8 mouse cellular contexts compared by ENCODE assay signal in the genomic region with DNA sequence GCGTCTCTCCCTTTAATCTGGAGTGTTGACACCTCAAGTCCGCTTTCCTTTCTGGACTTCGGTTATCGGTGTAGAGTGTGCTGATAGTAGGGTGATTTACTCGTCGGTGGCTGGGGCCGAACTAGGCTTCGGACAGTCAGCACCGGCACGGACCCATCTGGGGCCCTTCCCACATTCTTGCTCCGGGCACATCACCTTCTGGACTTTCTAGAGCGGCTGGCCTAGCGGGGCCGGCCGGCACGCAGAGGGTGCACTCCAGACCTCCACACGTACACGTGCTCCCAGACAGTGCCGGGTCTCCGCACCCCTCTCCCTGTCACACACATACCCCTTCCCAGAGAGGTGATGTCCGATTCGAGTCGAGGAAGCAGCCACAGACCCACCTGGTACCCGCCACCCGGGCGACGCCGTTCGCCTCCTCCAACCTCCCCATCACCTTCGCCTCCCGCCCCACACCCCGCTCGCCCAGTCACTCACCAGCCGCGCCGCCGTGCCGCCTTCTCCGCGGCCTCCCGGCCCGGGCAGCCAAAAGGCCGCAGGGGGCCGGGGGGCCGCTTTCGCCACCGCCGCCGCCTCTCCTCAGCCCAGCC. TPM values are rescaled to one million over a fixed set of nuclear protein-coding genes. Genes with fewer than 3 reads are reported as not detected.
A peak's percentile ranks its signal among the peaks of the same experiment; 100 is the strongest.
DNase-seq lines count a peak whose midpoint lies in the region; ATAC-seq and TF ChIP-seq lines count a peak whose summit lies in the region.

No protein-coding gene starts in this region.

- peak overlapping the region; percentile 86 for H3K27ac ChIP-seq in forebrain, postnatal 0 days (ENCODE audit: low read depth, low read length)
- H3K27ac ChIP-seq in hindbrain, embryonic 13.5 days: peak overlapping the region; percentile 87
- H3K27ac ChIP-seq in left cerebral cortex, adult 2 months: peak overlapping the region; percentile 53

- H3K27me3 ChIP-seq in forebrain, postnatal 0 days (ENCODE audit: insufficient read depth, low read length): no peaks in the 10 kb centered on the region
- H3K27me3 ChIP-seq in hindbrain, embryonic 13.5 days: no peaks in the 10 kb centered on the region

- H3K4me1 ChIP-seq in forebrain, postnatal 0 days (ENCODE audit: insufficient read depth): peaks cover 13% of the 10 kb centered on the region; the same call in 1 of the 2 replicates
- peaks cover 26% of the 10 kb centered on the region for H3K4me1 ChIP-seq in hindbrain, embryonic 13.5 days (replicated peaks)

- peak; percentile 36 for ATAC-seq in forebrain, postnatal 0 days
- peak; percentile 79 for ATAC-seq in hindbrain, embryonic 13.5 days (ENCODE audit: low FRiP score)
- 0 out of 2 replicates have a peak, but pooled peaks have one; percentile 15 for ATAC-seq in megakaryocyte-erythroid progenitor cell, adult 5-6 weeks (replicated peaks; ENCODE audit: low FRiP score, low TSS enrichment, poor library complexity, severe bottlenecking)

- peak; percentile 30 for DNase-seq in MN1 (ENCODE audit: low spot score)
- peak; percentile 47 to 64 for DNase-seq in cerebellum, adult 18-20 months
- peak; percentile 30 for DNase-seq in forebrain, postnatal 0 days
- DNase-seq in left cerebral cortex, adult 2 months (ENCODE audit: extremely low spot score in 1 of 2, low spot score in 2 of 2): peak; percentile 27 to 36
- peak; percentile 37 for DNase-seq in right cerebral cortex, postnatal 4 days
- DNase-seq in c-Kit-positive CD71-positive TER-119-positive erythroid progenitor cells, embryonic 14.5 days (ENCODE audit: low spot score): no peak

- intact Hi-C loops in left cerebral cortex, adult 2 months (cut with DNase I): loop anchor here (2.0 kb wide), 1 partner anchor 123 kb away; no protein-coding TSS in a partner anchor

- TF ChIP-seq CTCF in forebrain, postnatal 0 days (IDR thresholded peaks at IDR 0.05; ENCODE audit: low read depth): no peak
- TF ChIP-seq CTCF in left cerebral cortex, adult 2 months (IDR thresholded peaks at IDR 0.05): no peak

- peaks cover 3% of the 10 kb centered on the region; the same call in 1 of the 2 replicates for H3K36me3 ChIP-seq in forebrain, postnatal 0 days (ENCODE audit: insufficient read depth)
- H3K36me3 ChIP-seq in hindbrain, embryonic 13.5 days: peaks cover 14% of the 10 kb centered on the region

- H3K4me2 ChIP-seq in forebrain, postnatal 0 days (ENCODE audit: low read depth): peak overlapping the region; percentile 91
- peak overlapping the region; percentile 96 for H3K4me2 ChIP-seq in hindbrain, embryonic 13.5 days

- H3K9ac ChIP-seq in forebrain, postnatal 0 days: peak overlapping the region; percentile 72
- peak overlapping the region; percentile 96 for H3K9ac ChIP-seq in hindbrain, embryonic 13.5 days

- H3K9me3 ChIP-seq in forebrain, postnatal 0 days (ENCODE audit: low read length): no peaks in the 10 kb centered on the region
- 0 out of 2 replicates have a peak, but pooled peaks cover 5% of the 10 kb centered on the region for H3K9me3 ChIP-seq in hindbrain, embryonic 13.5 days

- under 1% methylated on average over 48 of the region's 49 CpGs for WGBS in forebrain, postnatal 0 days
- under 1% methylated on average over 48 of the region's 49 CpGs for WGBS in hindbrain, embryonic 13.5 days

- peak overlapping the region; percentile 69 for H3K4me3 ChIP-seq in forebrain, postnatal 0 days (ENCODE audit: low read depth, low read length)
- peak overlapping the region; percentile 96 for H3K4me3 ChIP-seq in hindbrain, embryonic 13.5 days
- peak overlapping the region; percentile 79 for H3K4me3 ChIP-seq in left cerebral cortex, adult 2 months

RNA-seq across cellular contexts. Expression of a gene that starts 17.8 kb away (rescaled TPM):
- 27.9 and 35.0 TPM in 2 replicates for total RNA-seq in forebrain, postnatal 0 days (2014; rRNA removed)
- 4.0 and 6.1 TPM in 2 replicates for polyA plus RNA-seq in forebrain, postnatal 0 days (2015; fragmentation: Nextera tagmentation; extraction: Ambion mirVana)
- polyA plus RNA-seq in hindbrain, embryonic 13.5 days (2015; fragmentation: Nextera tagmentation; extraction: Ambion mirVana): 7.4 and 7.5 TPM in 2 replicates
- 10 to 100 TPM; 71.3 to 73.7 TPM for total RNA-seq in left cerebral cortex, adult 2 months (2021)
- total RNA-seq in megakaryocyte-erythroid progenitor cell, adult 5-6 weeks (2014; fragmentation: Nextera tagmentation): 161 and 194 TPM in 2 replicates
- total RNA-seq in megakaryocyte-erythroid progenitor cell, adult 5-6 weeks (2017): 128 and 155 TPM in 2 replicates

Comparison
In these comparisons a context has a peak if more than half of its experiments do, and no peak if none do; other contexts are left out.
1. ATAC-seq: peak in every context shown above with its lines; median percentile 79 in hindbrain, embryonic 13.5 days; 36 in forebrain, postnatal 0 days; 15 in megakaryocyte-erythroid progenitor cell, adult 5-6 weeks.